8 mouse cellular contexts compared by ENCODE assay signal in genomic region chr14:46881581-46882430, GRCm38 (mm10). TPM values are rescaled to one million over a fixed set of nuclear protein-coding genes. Genes with fewer than 3 reads are reported as not detected.
DNase-seq lines count a peak whose midpoint lies in the region; ATAC-seq and TF ChIP-seq lines count a peak whose summit lies in the region.

No protein-coding gene starts in this region.

- H3K36me3 ChIP-seq in limb, embryonic 10.5 days, result no peaks in the 10 kb centered on the region
- H3K36me3 ChIP-seq in neural tube, embryonic 12.5 days, result no peaks in the 10 kb centered on the region

- ATAC-seq in erythroblast, adult 5-6 weeks (replicated peaks; ENCODE audit: low FRiP score, poor library complexity, severe bottlenecking), result 0 out of 2 replicates have a peak, but pooled peaks have one; percentile 12
- no peak for ATAC-seq in neural tube, embryonic 12.5 days (ENCODE audit: low FRiP score, low read depth)

- intact Hi-C loops in heart, postnatal 36 days (cut with DNase I), result loop anchor here (1.0 to 5.0 kb wide), 6 partner anchors 49 to 377 kb away; partner anchors contain the start of genes Cgrrf1, Gch1 and Gmfb

- peaks cover 11% of the 10 kb centered on the region for H3K4me1 ChIP-seq in lung, adult 2 months (ENCODE audit: control insufficient read depth, insufficient read depth, low read length)
- H3K4me1 ChIP-seq in bone marrow macrophage, adult 2 months (ENCODE audit: control insufficient read depth, insufficient read depth, low read length), result peaks cover 9% of the 10 kb centered on the region
- H3K4me1 ChIP-seq in limb, embryonic 10.5 days, result peaks cover 51% of the 10 kb centered on the region
- H3K4me1 ChIP-seq in neural tube, embryonic 12.5 days, result peaks cover 23% of the 10 kb centered on the region; the same call in 1 of the 2 replicates

- peak overlapping the region; percentile 97 for H3K4me2 ChIP-seq in neural tube, embryonic 12.5 days (replicated peaks)

- no peaks in the 10 kb centered on the region for H3K27me3 ChIP-seq in limb, embryonic 10.5 days (ENCODE audit: low read depth, poor library complexity, severe bottlenecking)
- peaks cover 7% of the 10 kb centered on the region for H3K27me3 ChIP-seq in neural tube, embryonic 12.5 days (replicated peaks)

- TF ChIP-seq CTCF in lung, adult 2 months (IDR thresholded peaks at IDR 0.05; ENCODE audit: insufficient read depth, low read length), result no peak
- TF ChIP-seq CTCF in bone marrow macrophage, adult 2 months (IDR thresholded peaks at IDR 0.05; ENCODE audit: low read depth, low read length), result no peak

- H3K4me3 ChIP-seq in lung, adult 2 months (replicated peaks; ENCODE audit: extremely low read depth, low read depth, low read length), result peak overlapping the region; percentile 78
- H3K4me3 ChIP-seq in bone marrow macrophage, adult 2 months (ENCODE audit: insufficient read depth, low read length), result peak overlapping the region; percentile 73
- H3K4me3 ChIP-seq in limb, embryonic 10.5 days, result peak overlapping the region; percentile 76
- peak overlapping the region; percentile 55 for H3K4me3 ChIP-seq in neural tube, embryonic 12.5 days

- H3K9ac ChIP-seq in neural tube, embryonic 12.5 days, result peak overlapping the region; percentile 70; the same call in 1 of the 2 replicates

- no peaks in the 10 kb centered on the region for H3K9me3 ChIP-seq in limb, embryonic 10.5 days (replicated peaks)
- H3K9me3 ChIP-seq in neural tube, embryonic 12.5 days, result no peaks in the 10 kb centered on the region

- WGBS in lung, adult 2 months, result 25% methylated on average over 40 of the region's 40 CpGs
- WGBS in limb, embryonic 10.5 days, result 4% methylated on average over 40 of the region's 40 CpGs
- WGBS in neural tube, embryonic 12.5 days, result 3% methylated on average over 40 of the region's 40 CpGs

- TF ChIP-seq POLR2A in lung, adult 2 months (IDR thresholded peaks at IDR 0.05; ENCODE audit: borderline replicate concordance, extremely low read depth, low read depth, low read length), result no peak
- no peak for TF ChIP-seq POLR2A in bone marrow macrophage, adult 2 months (IDR thresholded peaks at IDR 0.05; ENCODE audit: borderline replicate concordance, low read depth, low read length)

- peak; percentile 75 for DNase-seq in lung, adult 2 months
- no peak for DNase-seq in lung, postnatal 14 days
- DNase-seq in heart, postnatal 36 days, result peak; percentile 8 to 29
- peak; percentile 72 for DNase-seq in limb, embryonic 10.5 days (ENCODE audit: low spot score)
- DNase-seq in natural killer cell, adult 2 months (ENCODE audit: low spot score in 2 of 2), result no peak

- peak overlapping the region; percentile 13; the same call in 1 of the 2 replicates for H3K27ac ChIP-seq in bone marrow macrophage, adult 2 months (ENCODE audit: insufficient read depth, low read depth, low read length)
- H3K27ac ChIP-seq in limb, embryonic 10.5 days, result peak overlapping the region; percentile 89
- H3K27ac ChIP-seq in neural tube, embryonic 12.5 days, result no peak overlapping the region

RNA-seq across cellular contexts. Expression of gene Samd4, which starts 0.8 kb away (rescaled TPM):
- polyA plus RNA-seq in lung, adult 2 months (2012; rRNA removed), result 28.4 and 31.1 TPM in 2 replicates
- polyA plus RNA-seq in bone marrow macrophage, adult 2 months (2012; ENCODE audit: insufficient read depth, insufficient read length, missing spikeins), result 2.3 and 3.5 TPM in 2 replicates
- total RNA-seq in erythroblast, adult 5-6 weeks (2015; ENCODE audit: low replicate concordance), result 5.2 and 7.5 TPM in 2 replicates
- total RNA-seq in erythroblast, adult 5-6 weeks (2017; ENCODE audit: low replicate concordance), result 4.0 and 11.5 TPM in 2 replicates
- 10 to 100 TPM; 56.0 to 58.2 TPM for total RNA-seq in heart, postnatal 36 days (2021)
- polyA plus RNA-seq in limb, embryonic 10.5 days (2016; fragmentation: Nextera tagmentation; extraction: Ambion mirVana), result 2.5 and 3.6 TPM in 2 replicates
- 3.9 and 4.7 TPM in 2 replicates for polyA plus RNA-seq in neural tube, embryonic 12.5 days (2016; fragmentation: Nextera tagmentation; extraction: Ambion mirVana)

RNA-seq across cellular contexts. Expression of gene Cgrrf1, which starts 49.9 kb away (rescaled TPM):
- 24.3 and 28.2 TPM in 2 replicates for polyA plus RNA-seq in lung, adult 2 months (2012; rRNA removed)
- polyA plus RNA-seq in bone marrow macrophage, adult 2 months (2012; ENCODE audit: insufficient read depth, insufficient read length, missing spikeins), result 33.9 and 37.2 TPM in 2 replicates
- total RNA-seq in erythroblast, adult 5-6 weeks (2015; ENCODE audit: low replicate concordance), result 15.0 and 21.3 TPM in 2 replicates
- 11.1 and 13.0 TPM in 2 replicates for total RNA-seq in erythroblast, adult 5-6 weeks (2017; ENCODE audit: low replicate concordance)
- total RNA-seq in heart, postnatal 36 days (2021), result 10 to 100 TPM; 31.8 to 37.1 TPM
- 31.3 and 31.5 TPM in 2 replicates for polyA plus RNA-seq in limb, embryonic 10.5 days (2016; fragmentation: Nextera tagmentation; extraction: Ambion mirVana)
- 23.2 and 28.2 TPM in 2 replicates for polyA plus RNA-seq in neural tube, embryonic 12.5 days (2016; fragmentation: Nextera tagmentation; extraction: Ambion mirVana)

RNA-seq across cellular contexts. Expression of gene Gmfb, which starts 59.8 kb away (rescaled TPM):
- 10.7 and 20.7 TPM in 2 replicates for polyA plus RNA-seq in lung, adult 2 months (2012; rRNA removed)
- 62.7 and 73.4 TPM in 2 replicates for polyA plus RNA-seq in bone marrow macrophage, adult 2 months (2012; ENCODE audit: insufficient read depth, insufficient read length, missing spikeins)
- total RNA-seq in erythroblast, adult 5-6 weeks (2015; ENCODE audit: low replicate concordance), result 20.4 and 31.3 TPM in 2 replicates
- total RNA-seq in erythroblast, adult 5-6 weeks (2017; ENCODE audit: low replicate concordance), result 23.1 and 25.0 TPM in 2 replicates
- total RNA-seq in heart, postnatal 36 days (2021), result 10 to 100 TPM; 28.0 to 31.3 TPM
- 98.4 and 99.9 TPM in 2 replicates for polyA plus RNA-seq in limb, embryonic 10.5 days (2016; fragmentation: Nextera tagmentation; extraction: Ambion mirVana)
- 96.7 and 106 TPM in 2 replicates for polyA plus RNA-seq in neural tube, embryonic 12.5 days (2016; fragmentation: Nextera tagmentation; extraction: Ambion mirVana)

Comparison
In these comparisons a context has a peak if more than half of its experiments do, and no peak if none do; other contexts are left out.
1. DNase-seq: peak in lung, adult 2 months (single experiment), heart, postnatal 36 days (2 of 2) and limb, embryonic 10.5 days (single experiment); none in lung, postnatal 14 days (single experiment) and natural killer cell, adult 2 months (0 of 2).
2. Peak in every context shown above with its lines, with median percentiles within 50 percentile points of each other: H3K4me3 ChIP-seq.